Mouse (Mus musculus): Measurements from ENCODE around the gene Trim6. TPM values are rescaled to one million over a fixed set of nuclear protein-coding genes. Genes with fewer than 3 reads are reported as not detected.
A peak's percentile ranks its signal among the peaks of the same experiment; 100 is the strongest.
"Not testable (repeated sequence)": the region's sequence is repeated elsewhere in the genome, so short reads cannot be mapped to it uniquely, and the experiment has no call there.

Trim6 gene
- total RNA-seq (2021): 1 to 10 TPM; 2.1 to 2.7 TPM
- long read RNA-seq, experiment 1: 0 reads
- long read RNA-seq, experiment 2, partial matches to known transcripts: 0 of 3 reads
- long read RNA-seq, experiment 2, other reads (novel, unspliced or antisense): 1 of 3 reads

DNA sequence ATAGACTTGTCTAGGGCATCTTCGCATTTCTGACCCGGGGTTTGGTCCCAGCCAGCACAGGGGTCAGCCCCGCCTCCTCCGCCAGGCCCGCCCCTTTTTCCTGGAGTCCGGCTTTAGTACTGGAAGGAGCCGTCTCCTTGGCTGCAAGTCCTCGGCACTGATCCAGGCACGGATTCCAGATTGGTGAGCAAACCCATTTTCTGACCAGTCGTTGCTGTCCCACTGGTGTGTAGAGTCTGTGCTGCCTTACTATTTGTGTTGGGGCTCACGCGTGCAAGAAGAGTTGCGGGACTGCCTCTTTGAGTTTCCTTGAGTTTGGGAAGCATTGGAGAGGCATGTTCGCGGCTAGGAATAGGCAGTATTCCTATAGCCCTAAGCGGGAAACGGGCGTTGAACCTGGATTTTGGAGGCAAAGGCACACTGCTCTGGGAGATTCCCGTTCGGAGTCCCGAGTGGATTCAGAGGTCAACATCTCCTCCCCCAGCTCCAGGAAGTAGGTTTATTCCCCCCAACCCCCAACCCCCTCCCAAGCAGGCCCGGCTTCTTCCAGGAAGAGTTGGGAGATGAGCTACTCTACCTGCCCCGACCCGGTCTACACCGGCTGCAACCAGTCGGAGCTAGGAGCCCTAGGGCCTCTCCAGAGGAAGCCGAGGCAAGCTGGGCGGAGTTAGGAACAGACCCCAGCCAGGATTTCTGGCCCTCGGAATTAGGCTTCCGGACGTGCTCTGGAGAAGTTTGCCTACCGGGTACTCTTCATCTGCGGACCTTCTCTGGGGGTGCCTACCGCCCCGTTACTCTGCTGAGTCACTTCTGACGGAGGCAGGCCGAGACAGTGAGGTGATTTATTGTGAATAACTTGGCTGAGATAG is at the start of gene Trim6:
Gene Trim6, plus strand, starts transcription at position 93 of the 869 bp plus-strand sequence.
- peak; percentile 18 to 64 for DNase-seq (ENCODE audit: low spot score in 2 of 2)

- DNase-seq (ENCODE audit: low spot score in 2 of 2): no peak
Measured at GRCm38 (mm10) chr7:104169634-104170204, 48.9 kb upstream of the Trim6 start.

DNA sequence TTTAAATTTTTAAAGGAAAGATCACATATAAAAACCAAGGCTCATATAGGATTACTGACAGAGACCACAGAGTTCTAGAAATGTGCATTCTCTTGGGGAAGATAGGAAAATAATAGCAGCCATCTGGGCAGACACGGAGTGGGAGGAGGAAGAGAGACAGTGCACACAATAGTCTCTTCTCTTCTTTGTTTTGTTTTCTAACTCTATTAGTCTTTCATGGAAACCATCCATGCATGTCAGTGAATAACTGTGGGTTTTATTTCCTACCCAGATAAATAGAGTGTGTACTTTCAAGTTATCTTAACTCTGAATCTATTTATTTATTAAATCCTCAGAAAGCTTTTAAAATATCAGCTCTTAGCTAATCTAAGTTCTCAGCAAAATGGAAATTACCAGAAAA is 43.5 kb upstream of the Trim6 start:
- no peak for DNase-seq (ENCODE audit: low spot score in 2 of 2)

- no peak for DNase-seq (ENCODE audit: low spot score in 2 of 2)
Measured at GRCm38 (mm10) chr7:104178422-104179054, 40.1 kb upstream of the Trim6 start.

GRCm38 (mm10) chr7:104179074-104179473 is 39.5 kb upstream of the Trim6 start:
- DNase-seq (ENCODE audit: low spot score in 2 of 2): no peak

GRCm38 (mm10) chr7:104183292-104183691 is 35.3 kb upstream of the Trim6 start, which contains the start of gene Olfr648:
Gene Olfr648, minus strand, starts transcription at chr7:104183392.
- no peak for DNase-seq (ENCODE audit: low spot score in 2 of 2)

GRCm38 (mm10) chr7:104191275-104191674 is 27.3 kb upstream of the Trim6 start:
- no peak for DNase-seq (ENCODE audit: low spot score in 2 of 2)

DNA sequence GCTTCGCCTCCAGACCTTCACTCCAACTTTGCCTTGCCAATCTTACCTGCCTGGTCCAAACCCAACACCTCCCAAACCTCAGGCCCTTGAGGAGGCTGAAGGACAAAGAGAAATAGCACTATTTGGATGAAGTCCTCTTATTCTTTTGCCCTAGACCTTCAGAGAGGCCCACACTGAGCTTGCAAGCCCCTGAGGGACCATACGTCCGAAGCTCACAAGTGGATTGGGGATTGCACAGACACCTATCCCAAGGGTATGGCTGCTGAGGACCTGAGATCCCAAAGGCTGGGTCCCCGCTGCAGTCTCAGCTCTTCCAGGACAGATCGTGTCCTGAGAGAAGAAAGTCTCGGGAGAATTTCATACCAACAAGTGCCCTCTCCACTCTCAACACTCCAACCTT is 22.7 kb upstream of the Trim6 start, which contains the start of gene Olfr649:
Gene Olfr649, minus strand, starts transcription at position 101 of the 400 bp plus-strand sequence.
- no peak for DNase-seq (ENCODE audit: low spot score in 2 of 2)

DNA sequence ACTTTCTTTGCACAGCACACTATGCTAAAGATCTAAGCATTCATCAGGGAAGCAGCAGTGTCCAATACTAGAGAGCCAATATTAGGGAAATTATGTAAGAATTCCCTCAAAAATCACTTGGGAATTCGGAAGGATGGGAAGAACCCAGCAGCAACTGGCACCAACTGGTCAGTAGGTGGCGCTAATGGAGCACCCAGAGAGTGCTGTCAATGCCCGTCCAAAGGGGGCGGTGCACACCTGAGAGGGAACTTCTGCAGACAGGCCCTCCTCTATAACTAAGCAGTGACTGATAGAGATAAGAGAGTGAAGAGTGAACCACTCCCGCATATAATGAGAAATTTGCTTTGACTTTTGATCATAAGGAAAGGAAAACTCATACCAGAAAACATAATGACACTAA is 18.8 kb upstream of the Trim6 start:
- peak; percentile 18 to 41 for DNase-seq (ENCODE audit: low spot score in 2 of 2)

DNA sequence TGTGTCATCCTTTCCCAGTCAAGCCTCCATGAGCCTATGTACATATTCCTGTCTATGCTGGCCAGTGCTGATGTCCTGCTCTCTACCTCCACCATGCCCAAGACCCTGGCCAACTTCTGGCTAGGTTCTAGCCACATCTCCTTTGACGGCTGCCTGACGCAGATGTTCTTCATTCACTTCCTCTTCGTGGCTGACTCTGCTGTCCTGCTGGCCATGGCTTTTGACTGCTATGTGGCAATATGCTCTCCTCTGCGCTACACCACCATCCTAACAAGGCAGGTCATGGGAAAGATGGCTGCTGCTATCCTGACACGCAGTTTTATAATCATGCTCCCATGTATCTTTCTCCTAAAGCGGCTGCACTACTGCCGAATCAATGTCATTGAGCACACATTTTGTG is 12.4 kb upstream of the Trim6 start:
- DNase-seq (ENCODE audit: low spot score in 2 of 2): no peak

DNA sequence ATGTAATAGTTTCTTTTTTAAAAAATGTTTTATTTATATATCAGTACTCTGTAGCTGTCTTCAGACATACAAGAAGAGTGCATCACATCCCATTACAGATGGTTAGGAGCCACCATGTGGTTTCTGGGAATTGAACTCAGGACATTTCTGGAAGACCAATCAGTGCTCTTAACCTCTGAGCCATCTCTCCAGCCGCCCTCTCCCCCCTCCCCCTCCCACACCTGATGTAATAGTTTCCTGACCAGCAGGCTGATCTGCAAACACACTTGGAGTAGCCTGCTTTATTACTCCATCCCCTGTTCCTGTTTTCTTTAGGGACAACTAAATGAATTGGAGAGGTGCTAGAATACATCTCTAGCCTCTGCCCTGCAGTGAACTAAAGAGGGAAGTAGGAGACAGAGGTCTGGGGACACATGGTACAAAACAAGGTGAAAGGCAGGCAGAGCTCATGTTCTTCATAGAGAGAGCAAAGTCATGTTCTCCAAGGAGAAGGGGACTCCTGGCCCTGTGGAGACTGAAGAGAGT is 2.5 kb upstream of the Trim6 start:
- no peak for DNase-seq (ENCODE audit: low spot score in 2 of 2)

DNA sequence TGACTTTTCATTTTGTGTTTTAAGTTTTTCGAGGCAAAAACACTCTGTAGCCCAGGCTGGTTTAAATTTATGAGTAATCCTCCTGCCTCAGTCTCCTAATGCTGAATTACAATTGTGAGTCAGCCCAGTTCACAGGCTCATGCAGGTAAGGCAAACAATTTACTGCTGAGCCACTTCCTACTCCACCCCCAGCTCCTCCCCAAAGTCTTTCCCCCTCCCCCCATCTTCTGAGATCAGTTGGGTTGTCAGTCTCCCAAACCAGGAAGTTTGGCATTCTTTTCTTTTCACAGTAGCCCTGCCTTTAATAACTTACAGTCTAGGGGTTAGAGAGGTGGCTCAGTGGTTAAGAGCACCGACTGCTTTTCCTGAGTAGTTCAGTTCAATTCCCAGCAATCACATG is 712 bp upstream of the Trim6 start:
- no peak for DNase-seq (ENCODE audit: low spot score in 2 of 2)

DNA sequence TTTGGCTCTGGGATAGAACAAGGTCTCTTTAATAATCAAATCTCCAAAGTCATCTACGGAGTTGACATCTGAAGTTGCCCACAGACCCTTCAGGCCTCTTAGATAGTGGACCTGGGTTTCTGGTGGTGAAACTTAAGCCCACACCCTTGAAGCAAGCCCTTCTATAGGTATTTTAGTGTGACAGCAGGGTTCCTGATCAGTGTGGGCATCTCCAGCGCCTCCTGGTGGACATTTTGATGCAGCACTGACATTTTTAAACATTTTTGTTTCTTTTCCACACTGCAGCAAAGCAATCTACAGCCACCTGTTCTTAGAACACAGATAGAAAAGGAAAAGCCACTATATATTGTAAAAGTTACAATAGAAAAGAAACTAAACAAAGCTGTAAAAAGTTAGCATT is 12.6 kb downstream of the Trim6 start:
- DNase-seq (ENCODE audit: low spot score in 2 of 2): no peak

DNA sequence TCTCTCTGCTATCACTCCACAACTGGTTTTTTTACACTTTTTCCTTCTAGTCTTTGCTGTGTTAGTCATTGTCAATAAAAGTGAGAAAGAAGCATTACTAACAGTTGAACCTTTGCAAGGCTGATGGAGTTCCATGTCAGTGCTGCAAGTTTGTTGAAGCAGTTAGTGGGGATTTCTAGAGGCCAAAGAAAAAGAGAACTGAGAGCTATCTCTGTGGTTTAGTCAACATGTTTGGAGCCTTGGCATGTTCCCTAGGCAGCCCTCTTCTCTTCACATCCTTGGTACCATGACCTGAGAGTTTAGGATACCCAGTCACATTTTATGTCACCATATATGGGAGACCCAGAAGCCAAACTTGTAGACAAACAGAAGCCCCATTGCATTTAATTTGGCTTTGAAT is 22.3 kb downstream of the Trim6 start:
- DNase-seq (ENCODE audit: low spot score in 2 of 2): no peak

- no peak for DNase-seq (ENCODE audit: low spot score in 2 of 2)
Measured at GRCm38 (mm10) chr7:104243616-104244015, 25.0 kb downstream of the Trim6 start.

DNA sequence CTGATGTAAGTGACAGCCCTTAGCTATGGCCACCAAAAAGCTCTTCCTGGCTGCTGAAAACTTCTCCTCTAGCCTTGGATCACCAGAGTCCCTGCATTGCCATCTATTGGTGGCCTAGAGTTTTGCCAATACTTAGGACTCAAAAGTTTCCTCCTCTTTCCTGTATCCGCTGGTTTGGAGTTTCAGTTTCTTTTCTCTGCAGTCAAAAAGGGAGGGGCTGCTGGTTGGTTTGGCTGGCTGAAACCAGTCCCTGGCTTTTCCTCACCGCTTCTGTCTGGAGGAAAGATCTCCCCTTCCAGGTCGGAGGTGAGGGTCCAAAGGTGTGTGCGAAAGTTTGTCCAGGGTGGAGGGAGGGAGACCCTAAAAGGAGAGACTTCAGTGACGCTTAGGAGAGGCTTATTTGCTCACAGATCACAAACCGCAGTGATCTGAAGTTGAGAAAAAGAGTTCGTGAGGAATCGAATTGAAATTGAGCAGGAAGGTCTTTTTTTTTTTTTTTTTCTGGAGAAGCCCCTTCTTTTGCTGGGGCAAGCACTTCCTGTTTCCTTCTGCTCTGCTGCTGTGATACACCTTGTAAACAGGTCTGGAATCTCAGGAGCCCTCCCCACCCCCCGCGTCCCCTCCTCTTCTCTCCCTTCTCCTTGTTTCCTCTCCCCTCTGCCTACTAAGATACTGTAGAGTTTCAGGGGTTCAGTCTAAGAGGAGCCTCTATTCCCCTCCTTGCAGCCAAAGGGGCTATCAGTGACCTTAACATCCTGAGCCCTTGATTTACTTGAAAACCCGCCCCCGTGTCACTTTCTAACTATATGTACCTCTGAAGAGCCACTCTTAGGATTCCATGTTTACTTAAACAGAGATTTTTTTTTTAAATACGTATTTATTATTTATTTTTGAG is 25.9 kb downstream of the Trim6 start, which contains the start of gene Trim34a:
Gene Trim34a, plus strand, starts transcription at position 171 of the 895 bp plus-strand sequence.
- DNase-seq (ENCODE audit: low spot score in 2 of 2): peak; percentile 7 to 29

DNA sequence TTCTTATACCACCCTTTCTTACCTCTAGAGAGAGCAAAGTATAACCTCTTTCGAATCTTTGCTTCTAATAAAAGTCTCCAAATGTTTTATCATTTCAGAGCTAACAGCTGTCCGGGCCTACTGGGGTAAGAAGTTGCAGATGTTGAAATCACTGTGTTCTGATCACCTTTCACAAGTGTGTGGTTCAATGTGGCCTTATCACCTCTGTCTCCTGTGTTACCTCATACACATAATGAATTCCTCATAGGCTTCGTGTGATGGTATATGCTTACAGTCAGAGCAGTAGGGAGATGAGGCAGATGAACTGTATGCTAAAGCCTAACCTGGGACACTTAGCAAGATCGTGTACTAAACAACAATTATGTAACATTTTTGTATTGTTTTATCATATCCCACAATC is 41.8 kb downstream of the Trim6 start:
- DNase-seq (ENCODE audit: low spot score in 2 of 2): not testable (repeated sequence)

DNA sequence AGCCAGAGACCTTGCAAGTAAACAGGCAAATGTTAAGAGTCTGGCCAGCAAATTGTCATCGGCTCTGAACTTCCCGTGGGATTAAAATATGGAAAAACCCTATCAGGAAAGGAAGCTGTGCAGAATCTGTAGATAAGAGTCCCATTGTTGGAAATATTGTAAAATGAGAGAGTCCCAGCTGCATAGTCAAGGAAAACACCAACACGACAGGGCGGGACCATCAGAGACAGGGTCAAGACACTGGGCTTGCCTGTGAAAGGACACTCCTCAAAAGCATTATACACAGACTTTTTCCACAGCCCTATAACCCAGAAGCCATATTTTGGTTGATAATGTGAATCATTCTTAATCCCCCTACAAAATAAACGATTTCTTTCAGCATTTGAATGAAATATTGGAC is 46.7 kb downstream of the Trim6 start:
- not testable (repeated sequence) for DNase-seq (ENCODE audit: low spot score in 2 of 2)

- not testable (repeated sequence) for DNase-seq (ENCODE audit: low spot score in 2 of 2)
Measured at GRCm38 (mm10) chr7:104279361-104279760, 60.8 kb downstream of the Trim6 start.
